Mouse (Mus musculus) embryonic fibroblast, embryonic 13.5 days (primary cell): Measurements from ENCODE around the gene Flt1.

Experiments
- CTCF ChIP-seq: IDR thresholded peaks from 2 replicates; pipeline ENCODE4 v1.5.1; 2011; ENCODE audit warnings: mild to moderate bottlenecking, control low read depth, low read length, moderate library complexity, borderline replicate concordance; ENCODE audit not compliant: insufficient read depth
- POLR2A ChIP-seq: IDR thresholded peaks from 2 replicates; pipeline ENCODE4 v1.6.1; 2011; ENCODE audit warnings: low read depth, mild to moderate bottlenecking, control low read depth, low read length, moderate library complexity

- TF ChIP-seq CTCF, result no peak
- TF ChIP-seq POLR2A, result no peak
Measured at GRCm38 (mm10) chr5:147573555-147573954, 152.3 kb downstream of the Flt1 start.
